Mouse (Mus musculus): ENCODE measurements around the gene Alkbh3.

GRCm38 (mm10) chr2:94045411-94046090 is 34.9 kb upstream of the Alkbh3 start:
- no peak for TF ChIP-seq ZC3H11A (IDR thresholded peaks at IDR 0.05; ENCODE audit: low read depth, low read length)
- no peak for TF ChIP-seq RAD21 (IDR thresholded peaks at IDR 0.05; ENCODE audit: low read depth, low read length)
- no peak for TF ChIP-seq TAL1 (IDR thresholded peaks at IDR 0.05; ENCODE audit: low read length)
- TF ChIP-seq GABPA (IDR thresholded peaks at IDR 0.05; ENCODE audit: low read depth, low read length), result no peak
- TF ChIP-seq ETS1 (IDR thresholded peaks at IDR 0.05; ENCODE audit: low read depth, low read length), result no peak
- no peak for TF ChIP-seq RCOR1 (IDR thresholded peaks at IDR 0.05; ENCODE audit: low read depth, low read length)
- no peak for TF ChIP-seq MAFK (IDR thresholded peaks at IDR 0.05; ENCODE audit: borderline replicate concordance, low read depth, low read length)
- no peak for TF ChIP-seq CTCF (IDR thresholded peaks at IDR 0.05 in 2 of 3, conservative IDR thresholded peaks at IDR 0.05 in 1 of 3; ENCODE audit: control insufficient read depth in 1 of 3, insufficient read depth in 1 of 3, low read depth in 2 of 3, low read length in 3 of 3, poor library complexity in 1 of 3, severe bottlenecking in 1 of 3)

All from MEL (cell line).